Mouse (Mus musculus): ENCODE measurements at regions not wholly inside any gene's neighbourhood (a gene's known extent, or its start where the extent isn't known, plus 50 kb on each side); places are given as distances from the start of the nearest gene placed in this dataset.

DNA sequence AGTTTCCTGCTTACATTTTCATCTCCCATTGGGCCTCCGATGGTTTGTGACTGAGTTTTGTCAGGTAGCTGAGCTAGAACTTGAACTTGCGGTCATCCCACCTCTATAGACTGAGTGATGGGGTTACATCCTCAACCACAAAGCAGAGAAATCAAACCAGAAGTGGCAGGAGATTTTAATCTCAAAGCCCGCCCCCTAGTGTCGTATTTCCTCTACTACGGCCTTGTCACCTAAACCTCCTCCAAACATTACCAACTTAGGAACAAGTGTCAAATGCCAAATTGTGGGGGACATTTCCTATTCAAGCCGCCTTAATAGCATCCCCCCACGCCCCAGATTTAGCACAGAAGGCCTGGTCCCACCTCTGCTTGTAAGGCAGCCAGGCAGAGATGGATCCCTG lies 286.3 kb upstream of the Lrig3 start:
- no peak overlapping the region for H3K4me3 ChIP-seq (replicated peaks in 1 of 3; ENCODE audit: low read depth in 2 of 3, low read length in 2 of 3, poor library complexity in 1 of 3)
- DNase-seq (ENCODE audit: extremely low read depth), result no peak
- in situ Hi-C loops (cut with MboI; ENCODE audit: low pct_ligation_motif_present, low pct_unique_long_range_greater_than_20kb, low sequenced_read_pairs), result no loop called here
- H3K36me3 ChIP-seq (replicated peaks in 1 of 2; ENCODE audit: control insufficient read depth in 1 of 2, insufficient read depth in 1 of 2, low read length in 1 of 2), result no peaks in the 10 kb centered on the region
- no peaks in the 10 kb centered on the region for H3K4me1 ChIP-seq (ENCODE audit: control insufficient read depth in 1 of 2, insufficient read depth in 2 of 2)
- dilution Hi-C loops (cut with MboI; ENCODE audit: extremely low pct_ligation_motif_present, extremely low pct_unique_long_range_greater_than_20kb, low sequenced_read_pairs), result no loop called here
- no peak for TF ChIP-seq UBTF (IDR thresholded peaks at IDR 0.05; ENCODE audit: low read depth, low read length)
- no peak for TF ChIP-seq ZC3H11A (IDR thresholded peaks at IDR 0.05; ENCODE audit: low read depth, low read length)
- TF ChIP-seq SIN3A (IDR thresholded peaks at IDR 0.05; ENCODE audit: low read length), result no peak
- no peak for TF ChIP-seq POLR2A (IDR thresholded peaks at IDR 0.05; ENCODE audit: low read depth, low read length)
- no peak for TF ChIP-seq KAT2A (IDR thresholded peaks at IDR 0.05; ENCODE audit: insufficient replicate concordance, low read length)
- no peak for TF ChIP-seq NELFE (IDR thresholded peaks at IDR 0.05; ENCODE audit: low read depth, low read length)
- TF ChIP-seq USF2 (conservative IDR thresholded peaks at IDR 0.05; ENCODE audit: low read depth, low read length), result no peak
- TF ChIP-seq EP300 (IDR thresholded peaks at IDR 0.05; ENCODE audit: low read length), result no peak
- H3K9ac ChIP-seq (ENCODE audit: insufficient read depth, low read depth), result no peak overlapping the region
- H3K9me3 ChIP-seq (replicated peaks; ENCODE audit: low read length), result peaks cover 53% of the 10 kb centered on the region
- H3K27ac ChIP-seq (ENCODE audit: insufficient read depth, low read depth), result no peak overlapping the region
- H3K4me2 ChIP-seq (ENCODE audit: insufficient read depth, low read depth, poor library complexity, severe bottlenecking), result no peak overlapping the region
- no peaks in the 10 kb centered on the region for H3K27me3 ChIP-seq (replicated peaks)
- H3K79me2 ChIP-seq (replicated peaks; ENCODE audit: control insufficient read depth, extremely low read depth, insufficient read depth, poor library complexity, severe bottlenecking), result no peaks in the 10 kb centered on the region

DNA sequence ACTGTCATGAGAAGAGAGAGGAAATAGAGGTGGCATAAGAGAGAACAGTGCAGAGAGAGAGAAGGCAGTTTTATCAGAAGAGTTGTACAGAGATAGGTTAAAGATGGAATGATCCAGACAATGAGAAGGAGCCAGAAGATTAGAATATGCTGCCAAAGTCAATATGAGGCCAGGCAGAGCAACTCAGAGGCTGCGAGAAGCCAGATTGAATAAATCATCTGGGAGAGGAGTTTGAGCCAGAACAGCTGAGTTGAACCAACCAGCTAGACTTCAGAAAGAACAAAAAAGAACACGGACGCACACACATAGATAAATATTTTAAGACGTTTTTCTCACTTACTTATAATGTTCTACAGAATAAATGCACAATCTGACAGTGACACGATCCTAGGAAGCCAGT lies 280.8 kb upstream of the Lrig3 start:
- Histone ChIP-seq H3K4me3 (replicated peaks in 1 of 3; ENCODE audit: low read depth in 2 of 3, low read length in 2 of 3, poor library complexity in 1 of 3) (no peak overlapping the region), H3K4me2 (ENCODE audit: insufficient read depth, low read depth, poor library complexity, severe bottlenecking) (no peak overlapping the region), H3K79me2 (replicated peaks; ENCODE audit: control insufficient read depth, extremely low read depth, insufficient read depth, poor library complexity, severe bottlenecking) (no peaks in the 10 kb centered on the region), H3K9me3 (replicated peaks; ENCODE audit: low read length) (peaks cover 39% of the 10 kb centered on the region), H3K36me3 (replicated peaks in 1 of 2; ENCODE audit: control insufficient read depth in 1 of 2, insufficient read depth in 1 of 2, low read length in 1 of 2) (no peaks in the 10 kb centered on the region), H3K27ac (ENCODE audit: insufficient read depth, low read depth) (no peak overlapping the region), H3K4me1 (ENCODE audit: control insufficient read depth in 1 of 2, insufficient read depth in 2 of 2) (no peaks in the 10 kb centered on the region), H3K27me3 (replicated peaks) (no peaks in the 10 kb centered on the region), H3K9ac (ENCODE audit: insufficient read depth, low read depth) (no peak overlapping the region)
- no peak for TF ChIP-seq RAD21 (IDR thresholded peaks at IDR 0.05; ENCODE audit: low read depth, low read length)
- TF ChIP-seq CHD1 (IDR thresholded peaks at IDR 0.05; ENCODE audit: low read depth, low read length), result no peak
- no peak for TF ChIP-seq MAZ (IDR thresholded peaks at IDR 0.05; ENCODE audit: low read depth, low read length)
- no peak for TF ChIP-seq MAX (IDR thresholded peaks at IDR 0.05; ENCODE audit: low read length)
- TF ChIP-seq ELF1 (IDR thresholded peaks at IDR 0.05; ENCODE audit: low read depth, low read length), result no peak
- no peak for TF ChIP-seq JUN (IDR thresholded peaks at IDR 0.05; ENCODE audit: insufficient read depth, low read depth, low read length)
- no peak for TF ChIP-seq MEF2A (IDR thresholded peaks at IDR 0.05; ENCODE audit: borderline replicate concordance, low read depth, low read length)
- TF ChIP-seq TCF12 (IDR thresholded peaks at IDR 0.05; ENCODE audit: low read depth, low read length), result no peak
- no peak for DNase-seq (ENCODE audit: extremely low read depth)
- in situ Hi-C loops (cut with MboI; ENCODE audit: low pct_ligation_motif_present, low pct_unique_long_range_greater_than_20kb, low sequenced_read_pairs) (no loop called here), dilution Hi-C loops (cut with MboI; ENCODE audit: extremely low pct_ligation_motif_present, extremely low pct_unique_long_range_greater_than_20kb, low sequenced_read_pairs) (no loop called here)

DNA sequence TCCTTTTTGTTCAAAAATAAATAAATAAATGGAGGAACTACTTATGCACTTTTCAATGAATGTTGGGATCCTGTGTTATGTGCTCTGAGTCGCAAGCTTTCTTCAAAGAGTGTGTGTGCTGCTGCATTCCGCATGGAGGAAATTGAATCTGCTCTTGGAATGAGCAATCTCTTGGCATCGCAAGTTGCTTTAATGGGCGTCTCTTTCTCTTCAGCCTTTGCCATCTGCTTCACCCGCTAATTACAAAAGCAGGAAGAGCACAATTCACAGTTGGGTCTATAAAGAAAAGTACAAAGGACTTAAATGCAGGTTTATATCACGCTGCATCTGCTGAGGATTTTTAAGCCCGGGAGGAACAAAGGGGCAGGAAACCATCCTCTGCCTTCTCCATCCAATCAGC lies 272.5 kb upstream of the Lrig3 start:
- H3K4me1 ChIP-seq (ENCODE audit: control insufficient read depth in 1 of 2, insufficient read depth in 2 of 2), result no peaks in the 10 kb centered on the region
- H3K4me2 ChIP-seq (ENCODE audit: insufficient read depth, low read depth, poor library complexity, severe bottlenecking), result no peak overlapping the region
- no peak overlapping the region for H3K4me3 ChIP-seq (replicated peaks in 1 of 3; ENCODE audit: low read depth in 2 of 3, low read length in 2 of 3, poor library complexity in 1 of 3)
- peaks cover 51% of the 10 kb centered on the region for H3K9me3 ChIP-seq (replicated peaks; ENCODE audit: low read length)
- H3K9ac ChIP-seq (ENCODE audit: insufficient read depth, low read depth), result no peak overlapping the region
- in situ Hi-C loops (cut with MboI; ENCODE audit: low pct_ligation_motif_present, low pct_unique_long_range_greater_than_20kb, low sequenced_read_pairs) (no loop called here), dilution Hi-C loops (cut with MboI; ENCODE audit: extremely low pct_ligation_motif_present, extremely low pct_unique_long_range_greater_than_20kb, low sequenced_read_pairs) (no loop called here)
- H3K27me3 ChIP-seq (replicated peaks), result no peaks in the 10 kb centered on the region
- no peaks in the 10 kb centered on the region for H3K79me2 ChIP-seq (replicated peaks; ENCODE audit: control insufficient read depth, extremely low read depth, insufficient read depth, poor library complexity, severe bottlenecking)
- no peak for DNase-seq (ENCODE audit: extremely low read depth)
- H3K27ac ChIP-seq (ENCODE audit: insufficient read depth, low read depth), result no peak overlapping the region
- no peaks in the 10 kb centered on the region for H3K36me3 ChIP-seq (replicated peaks in 1 of 2; ENCODE audit: control insufficient read depth in 1 of 2, insufficient read depth in 1 of 2, low read length in 1 of 2)
- no peak for TF ChIP-seq MYC (IDR thresholded peaks at IDR 0.05; ENCODE audit: low read depth, low read length)
- no peak for TF ChIP-seq TCF12 (IDR thresholded peaks at IDR 0.05; ENCODE audit: low read depth, low read length)
- TF ChIP-seq HCFC1 (IDR thresholded peaks at IDR 0.05; ENCODE audit: low read depth, low read length), result no peak
- TF ChIP-seq ELF1 (IDR thresholded peaks at IDR 0.05; ENCODE audit: low read depth, low read length), result no peak
- no peak for TF ChIP-seq NELFE (IDR thresholded peaks at IDR 0.05; ENCODE audit: low read depth, low read length)
- no peak for TF ChIP-seq POLR2A (IDR thresholded peaks at IDR 0.05; ENCODE audit: low read depth, low read length)
- no peak for TF ChIP-seq MAX (IDR thresholded peaks at IDR 0.05; ENCODE audit: low read length)
- no peak for TF ChIP-seq NRF1 (IDR thresholded peaks at IDR 0.05; ENCODE audit: low read depth, low read length)
- TF ChIP-seq ZKSCAN1 (IDR thresholded peaks at IDR 0.05; ENCODE audit: borderline replicate concordance, low read depth, low read length), result no peak
- no peak for TF ChIP-seq ZNF384 (IDR thresholded peaks at IDR 0.05; ENCODE audit: low read depth, low read length)
- no peak for TF ChIP-seq CHD2 (IDR thresholded peaks at IDR 0.05; ENCODE audit: low read length)
- TF ChIP-seq ZC3H11A (IDR thresholded peaks at IDR 0.05; ENCODE audit: low read depth, low read length), result no peak
- no peak for TF ChIP-seq EP300 (IDR thresholded peaks at IDR 0.05; ENCODE audit: low read length)
- TF ChIP-seq JUND (conservative IDR thresholded peaks at IDR 0.05; ENCODE audit: low read depth, low read length), result no peak
- no peak for TF ChIP-seq KAT2A (IDR thresholded peaks at IDR 0.05; ENCODE audit: insufficient replicate concordance, low read length)
- TF ChIP-seq ETS1 (conservative IDR thresholded peaks at IDR 0.05; ENCODE audit: low read depth, low read length), result no peak

Data from CH12.LX (cell line).